In genomic region chr10:96627332-96627731, GRCm38 (mm10) we compare ENCODE assay signal across 23 mouse cellular contexts. TPM values are rescaled to one million over a fixed set of nuclear protein-coding genes. Genes with fewer than 3 reads are reported as not detected.
DNase-seq lines count a peak whose midpoint lies in the region; ATAC-seq and TF ChIP-seq lines count a peak whose summit lies in the region.
"Had no signal": no experiment of that assay in that cellular context is flagged by ENCODE, and none has a peak within 500 bp of the region (broad histone marks: within the 10 kb centered on the region; RNA-seq: fewer than 3 reads in every experiment).

No protein-coding gene starts in this region.

- peak; percentile 38 for DNase-seq in cerebellum, adult 11 months
- DNase-seq in cerebellum, adult 11-12 months, result no peak
- peak; percentile 40 to 54 for DNase-seq in cerebellum, postnatal 25 days
- DNase-seq in cerebellum, postnatal 10 days, result no peak
- DNase-seq in heart, adult 9 months (ENCODE audit: low spot score in 2 of 2), result no peak
- no peak for DNase-seq in right cerebral cortex, adult 18-20 months
- no peak for DNase-seq in midbrain, embryonic 14.5 days
- DNase-seq: adrenal gland, postnatal 10 days; cerebellum, postnatal 14 days; gastrocnemius, adult 2 months; gastrocnemius, postnatal 25 days; heart, postnatal 14 days; kidney, adult 18-20 months had no signal

- peaks cover 20% of the 10 kb centered on the region; the same call in 1 of the 2 replicates for H3K36me3 ChIP-seq in midbrain, embryonic 14.5 days (ENCODE audit: control insufficient read depth, insufficient read depth, low read length)

- TF ChIP-seq CTCF in olfactory bulb, adult 2 months (IDR thresholded peaks at IDR 0.05; ENCODE audit: insufficient read depth, low read depth, low read length), result no peak

- no peaks in the 10 kb centered on the region for H3K27me3 ChIP-seq in midbrain, embryonic 14.5 days (ENCODE audit: control insufficient read depth, insufficient read depth, low read length)
- H3K27me3 ChIP-seq: CH12.LX; heart, embryonic 15.5 days; intestine, embryonic 15.5 days; Patski had no signal

- H3K9me3 ChIP-seq in midbrain, embryonic 14.5 days (ENCODE audit: control insufficient read depth, low read length), result no peaks in the 10 kb centered on the region
- H3K9me3 ChIP-seq: embryonic facial prominence, embryonic 10.5 days; forebrain, embryonic 10.5 days; heart, embryonic 15.5 days; intestine, embryonic 15.5 days had no signal

- H3K4me3 ChIP-seq in olfactory bulb, adult 2 months (ENCODE audit: insufficient read depth, low read depth, low read length), result peak overlapping the region; percentile 19; the same call in 1 of the 2 replicates
- no peak overlapping the region for H3K4me3 ChIP-seq in midbrain, embryonic 14.5 days (replicated peaks; ENCODE audit: low read depth, low read length)
- H3K4me3 ChIP-seq: embryonic facial prominence, embryonic 10.5 days; erythroblast, embryonic 14.5 days; forebrain, embryonic 10.5 days; gastrocnemius, adult 2 months; heart, embryonic 15.5 days; intestine, embryonic 15.5 days had no signal

- WGBS in olfactory bulb, adult 2 months, result 48% methylated on average over 10 of the region's 10 CpGs
- WGBS in midbrain, embryonic 14.5 days, result 96% methylated on average over 10 of the region's 10 CpGs

- peak overlapping the region; percentile 86 for H3K27ac ChIP-seq in olfactory bulb, adult 2 months (ENCODE audit: insufficient read depth, low read depth, low read length)
- H3K27ac ChIP-seq in midbrain, embryonic 14.5 days (replicated peaks; ENCODE audit: low read depth, low read length), result no peak overlapping the region
- H3K27ac ChIP-seq: embryonic facial prominence, embryonic 10.5 days; forebrain, embryonic 10.5 days; gastrocnemius, adult 2 months; heart, embryonic 15.5 days; hindbrain, embryonic 14.5 days; intestine, embryonic 15.5 days had no signal

- TF ChIP-seq POLR2A in olfactory bulb, adult 2 months (IDR thresholded peaks at IDR 0.05; ENCODE audit: insufficient read depth, low read depth, low read length), result no peak

- no peak for ATAC-seq in midbrain, embryonic 14.5 days (ENCODE audit: low FRiP score, low TSS enrichment)
- ATAC-seq: forebrain, embryonic 14.5 days; intestine, embryonic 15.5 days; Patski had no signal

- H3K4me2 ChIP-seq in midbrain, embryonic 14.5 days (ENCODE audit: low read length), result no peak overlapping the region
- H3K4me2 ChIP-seq: heart, embryonic 15.5 days; hindbrain, embryonic 14.5 days; intestine, embryonic 15.5 days had no signal

- no peak overlapping the region for H3K9ac ChIP-seq in midbrain, embryonic 14.5 days (replicated peaks; ENCODE audit: low read length)
- H3K9ac ChIP-seq: heart, embryonic 15.5 days; hindbrain, embryonic 14.5 days; intestine, embryonic 15.5 days had no signal

- H3K4me1 ChIP-seq in olfactory bulb, adult 2 months (ENCODE audit: control insufficient read depth, insufficient read depth, low read length), result peaks cover 27% of the 10 kb centered on the region
- H3K4me1 ChIP-seq in midbrain, embryonic 14.5 days (ENCODE audit: control insufficient read depth, insufficient read depth, low read length), result peaks cover 30% of the 10 kb centered on the region

RNA-seq across cellular contexts. Expression of gene Btg1, which starts 10.5 kb away (rescaled TPM):
- polyA plus RNA-seq in olfactory bulb, adult 2 months (2012; ENCODE audit: insufficient read depth, insufficient read length, low replicate concordance, missing spikeins), result 101 TPM in 1 of 2 replicates, not detected in the other
- 66.7 and 70.7 TPM in 2 replicates for polyA plus RNA-seq in midbrain, embryonic 14.5 days (2014; fragmentation: Nextera tagmentation; extraction: Ambion mirVana)

Comparison
In these comparisons a context has a peak if more than half of its experiments do, and no peak if none do; other contexts are left out.
1. DNase-seq: peak in cerebellum, adult 11 months (single experiment) and cerebellum, postnatal 25 days (2 of 2); none in cerebellum, adult 11-12 months (single experiment), cerebellum, postnatal 10 days (0 of 2), heart, adult 9 months (0 of 2), right cerebral cortex, adult 18-20 months (single experiment) and midbrain, embryonic 14.5 days (single experiment).